Mouse (Mus musculus): ENCODE measurements around the gene Thada. TPM values are rescaled to one million over a fixed set of nuclear protein-coding genes. Genes with fewer than 3 reads are reported as not detected.

Gene Thada
- polyA plus RNA-seq, 1 experiment from 2014 or later, result 8.1 TPM

DNA sequence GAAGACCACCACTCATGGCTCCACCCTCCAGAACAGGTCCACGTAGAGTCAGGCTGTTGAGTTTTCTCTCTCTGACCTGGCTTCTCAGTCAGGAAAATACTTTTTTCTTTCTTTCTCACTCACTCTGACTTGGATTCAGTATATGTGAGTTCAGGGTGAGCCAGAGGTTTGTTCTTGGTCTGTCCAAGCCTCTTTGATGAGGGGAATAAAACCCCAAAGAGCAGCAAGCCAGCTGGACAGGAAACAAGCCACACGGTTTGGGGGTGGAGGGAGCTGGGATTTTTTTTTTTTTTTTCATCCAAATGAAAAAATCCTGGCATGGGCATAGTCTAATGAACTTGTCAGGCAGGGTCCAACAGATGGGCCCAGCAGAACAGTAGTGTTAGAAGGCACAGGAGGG lies 210.2 kb downstream of the Thada start:
- Histone ChIP-seq H3K9me3 (ENCODE audit: control insufficient read depth, low read length) (no peaks in the 10 kb centered on the region), H3K4me3 (ENCODE audit: control insufficient read depth in 1 of 2, insufficient read depth in 1 of 2, low read depth in 1 of 2, low read length in 2 of 2) (no peak overlapping the region), H3K4me2 (ENCODE audit: low read length) (no peak overlapping the region), H3K9ac (ENCODE audit: low read length) (no peak overlapping the region), H3K36me3 (ENCODE audit: control insufficient read depth, insufficient read depth, low read length) (peaks cover 12% of the 10 kb centered on the region), H3K27ac (replicated peaks in 1 of 2; ENCODE audit: control insufficient read depth in 1 of 2, insufficient read depth in 1 of 2, low read depth in 2 of 2, low read length in 2 of 2) (no peak overlapping the region), H3K27me3 (ENCODE audit: control insufficient read depth, insufficient read depth, low read length) (no peaks in the 10 kb centered on the region), H3K4me1 (ENCODE audit: control insufficient read depth in 2 of 2, insufficient read depth in 2 of 2, low read length in 2 of 2) (peaks cover 4 to 6% of the 10 kb centered on the region in 2 experiments; a peak in 1 of 4 replicates)
- no peak for ATAC-seq (ENCODE audit: insufficient number of reproducible peaks, insufficient read depth, low FRiP score, low read depth)
- 72% methylated on average over 2 of the region's 2 CpGs for WGBS

- no peak overlapping the region for H3K4me3 ChIP-seq (ENCODE audit: control insufficient read depth in 1 of 2, insufficient read depth in 1 of 2, low read depth in 1 of 2, low read length in 2 of 2)
- WGBS, result 85% methylated on average over 3 of the region's 3 CpGs
Measured at GRCm38 (mm10) chr17:84251426-84251825, 214.6 kb downstream of the Thada start.

DNA sequence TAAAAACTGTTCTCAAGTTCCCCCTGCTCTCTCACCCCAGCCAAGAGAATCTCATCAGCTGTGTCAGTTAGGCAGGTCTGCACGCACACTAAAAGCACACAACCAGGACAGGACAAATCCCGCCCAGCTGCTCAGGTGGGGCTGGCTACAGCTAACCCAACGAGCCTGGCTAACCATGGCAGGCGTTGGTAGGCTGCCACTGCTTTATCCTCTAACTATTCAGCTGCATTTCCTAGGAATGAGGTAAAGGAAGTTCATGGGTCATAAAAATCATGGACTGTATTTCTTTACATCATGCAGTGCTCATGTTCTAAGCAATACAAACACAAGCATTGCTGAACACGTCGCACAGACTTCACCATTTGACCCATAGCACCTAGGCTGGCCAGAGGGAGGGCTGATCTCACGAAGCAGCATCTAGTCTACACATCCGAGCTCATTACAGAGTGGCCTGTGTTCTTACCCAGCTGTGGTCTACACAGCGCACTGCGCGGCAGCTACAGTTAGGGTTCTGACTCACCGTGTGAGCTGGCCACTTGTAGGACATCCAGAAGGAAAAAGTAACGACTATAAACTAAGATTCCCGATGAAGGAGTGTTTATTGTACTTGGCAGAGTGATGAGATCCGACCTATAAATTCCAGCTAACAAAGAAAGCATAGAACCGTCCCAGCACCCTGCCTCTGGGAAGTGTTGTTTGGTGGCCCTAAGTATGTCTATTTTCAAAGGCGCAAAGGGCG lies 221.7 kb downstream of the Thada start:
- no peaks in the 10 kb centered on the region for H3K36me3 ChIP-seq (ENCODE audit: control insufficient read depth, insufficient read depth, low read length)
- H3K4me2 ChIP-seq (ENCODE audit: low read length), result no peak overlapping the region
- no peak overlapping the region for H3K27ac ChIP-seq (replicated peaks in 1 of 2; ENCODE audit: control insufficient read depth in 1 of 2, insufficient read depth in 1 of 2, low read depth in 2 of 2, low read length in 2 of 2)
- 85% methylated on average over 18 of the region's 18 CpGs for WGBS
- no peak for ATAC-seq (ENCODE audit: insufficient number of reproducible peaks, insufficient read depth, low FRiP score, low read depth)
- H3K9me3 ChIP-seq (ENCODE audit: control insufficient read depth, low read length), result no peaks in the 10 kb centered on the region
- H3K4me3 ChIP-seq (ENCODE audit: control insufficient read depth in 1 of 2, insufficient read depth in 1 of 2, low read depth in 1 of 2, low read length in 2 of 2), result no peak overlapping the region
- H3K4me1 ChIP-seq (ENCODE audit: control insufficient read depth in 2 of 2, insufficient read depth in 2 of 2, low read length in 2 of 2), result 0 out of 4 replicates have a peak, but pooled peaks cover 0 to 2% of the 10 kb centered on the region in 2 experiments
- H3K27me3 ChIP-seq (ENCODE audit: control insufficient read depth, insufficient read depth, low read length), result no peaks in the 10 kb centered on the region
- no peak overlapping the region for H3K9ac ChIP-seq (ENCODE audit: low read length)

More at GRCm38 (mm10) chr17:84251426-84251825, 214.6 kb downstream of the Thada start:
- ATAC-seq (ENCODE audit: insufficient number of reproducible peaks, insufficient read depth, low FRiP score, low read depth), result no peak
- Histone ChIP-seq H3K27ac (replicated peaks in 1 of 2; ENCODE audit: control insufficient read depth in 1 of 2, insufficient read depth in 1 of 2, low read depth in 2 of 2, low read length in 2 of 2) (no peak overlapping the region), H3K36me3 (ENCODE audit: control insufficient read depth, insufficient read depth, low read length) (peaks cover 12% of the 10 kb centered on the region), H3K27me3 (ENCODE audit: control insufficient read depth, insufficient read depth, low read length) (no peaks in the 10 kb centered on the region), H3K4me2 (ENCODE audit: low read length) (no peak overlapping the region), H3K9ac (ENCODE audit: low read length) (no peak overlapping the region), H3K4me1 (ENCODE audit: control insufficient read depth in 2 of 2, insufficient read depth in 2 of 2, low read length in 2 of 2) (peaks cover 2 to 3% of the 10 kb centered on the region in 2 experiments; a peak in 1 of 4 replicates), H3K9me3 (ENCODE audit: control insufficient read depth, low read length) (no peaks in the 10 kb centered on the region)

DNA sequence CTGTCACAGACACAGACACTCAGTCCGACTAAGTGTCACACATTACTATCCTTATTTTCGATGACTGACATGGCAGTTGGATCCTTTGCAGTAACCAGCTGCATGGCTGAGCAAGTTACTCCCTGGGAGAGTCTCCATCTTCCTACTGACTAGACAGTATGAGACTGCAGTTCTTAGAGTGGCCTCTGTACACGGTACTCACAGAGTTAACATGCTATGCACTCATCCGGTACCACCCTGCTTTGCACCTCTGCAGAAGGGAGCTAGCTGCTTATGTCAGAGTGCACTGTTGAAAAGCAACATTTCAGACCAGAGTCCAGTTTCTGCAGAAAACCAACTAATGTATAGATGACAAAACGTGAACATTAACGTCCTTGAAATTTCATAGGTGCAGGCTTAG lies 222.2 kb downstream of the Thada start:
- Histone ChIP-seq H3K9ac (ENCODE audit: low read length) (no peak overlapping the region), H3K4me1 (ENCODE audit: control insufficient read depth in 2 of 2, insufficient read depth in 2 of 2, low read length in 2 of 2) (0 out of 4 replicates have a peak, but pooled peaks cover 0 to 2% of the 10 kb centered on the region in 2 experiments), H3K27me3 (ENCODE audit: control insufficient read depth, insufficient read depth, low read length) (no peaks in the 10 kb centered on the region), H3K4me3 (ENCODE audit: control insufficient read depth in 1 of 2, insufficient read depth in 1 of 2, low read depth in 1 of 2, low read length in 2 of 2) (no peak overlapping the region), H3K9me3 (ENCODE audit: control insufficient read depth, low read length) (no peaks in the 10 kb centered on the region), H3K4me2 (ENCODE audit: low read length) (no peak overlapping the region), H3K27ac (replicated peaks in 1 of 2; ENCODE audit: control insufficient read depth in 1 of 2, insufficient read depth in 1 of 2, low read depth in 2 of 2, low read length in 2 of 2) (no peak overlapping the region), H3K36me3 (ENCODE audit: control insufficient read depth, insufficient read depth, low read length) (no peaks in the 10 kb centered on the region)
- 70% methylated on average over 6 of the region's 6 CpGs for WGBS
- no peak for ATAC-seq (ENCODE audit: insufficient number of reproducible peaks, insufficient read depth, low FRiP score, low read depth)

DNA sequence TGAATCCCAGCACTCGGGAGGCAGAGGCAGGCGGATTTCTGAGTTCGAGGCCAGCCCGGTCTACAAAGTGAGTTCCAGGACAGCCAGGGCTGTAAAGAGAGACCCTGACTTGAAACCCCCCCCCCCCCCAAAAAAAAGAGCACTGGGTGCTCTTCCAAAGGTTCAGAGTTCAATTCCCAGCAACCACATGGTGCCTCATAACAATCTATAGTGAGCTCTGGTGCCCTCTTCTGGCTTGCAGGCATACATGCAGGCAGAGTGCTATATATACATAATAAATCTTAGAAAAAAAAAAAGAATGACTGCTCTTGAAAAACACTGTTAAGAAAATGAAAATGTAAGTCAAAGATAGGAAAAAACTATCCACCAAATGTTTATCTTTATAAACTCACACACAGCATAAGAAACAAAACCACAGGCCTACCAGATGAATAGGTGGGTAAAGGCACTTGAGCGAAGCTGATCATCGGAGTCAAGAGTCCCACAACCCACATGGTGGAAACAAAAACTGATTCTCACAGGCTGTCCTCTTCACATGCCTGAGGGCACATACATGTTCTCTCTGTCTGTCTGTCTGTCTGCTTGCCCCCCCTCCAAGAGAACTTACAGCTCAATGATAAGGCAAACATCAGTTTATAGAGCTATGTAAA lies 224.6 kb downstream of the Thada start:
- WGBS, result 87% methylated on average over 6 of the region's 6 CpGs
- H3K4me1 ChIP-seq (ENCODE audit: control insufficient read depth in 2 of 2, insufficient read depth in 2 of 2, low read length in 2 of 2), result peaks cover 7 to 15% of the 10 kb centered on the region in 2 experiments
- no peak overlapping the region for H3K4me3 ChIP-seq (ENCODE audit: control insufficient read depth in 1 of 2, insufficient read depth in 1 of 2, low read depth in 1 of 2, low read length in 2 of 2)
- no peaks in the 10 kb centered on the region for H3K27me3 ChIP-seq (ENCODE audit: control insufficient read depth, insufficient read depth, low read length)
- H3K27ac ChIP-seq (replicated peaks in 1 of 2; ENCODE audit: control insufficient read depth in 1 of 2, insufficient read depth in 1 of 2, low read depth in 2 of 2, low read length in 2 of 2), result no peak overlapping the region
- no peaks in the 10 kb centered on the region for H3K9me3 ChIP-seq (ENCODE audit: control insufficient read depth, low read length)
- ATAC-seq (ENCODE audit: insufficient number of reproducible peaks, insufficient read depth, low FRiP score, low read depth), result no peak
- no peak overlapping the region for H3K9ac ChIP-seq (ENCODE audit: low read length)
- H3K36me3 ChIP-seq (ENCODE audit: control insufficient read depth, insufficient read depth, low read length), result no peaks in the 10 kb centered on the region
- H3K4me2 ChIP-seq (ENCODE audit: low read length), result no peak overlapping the region

DNA sequence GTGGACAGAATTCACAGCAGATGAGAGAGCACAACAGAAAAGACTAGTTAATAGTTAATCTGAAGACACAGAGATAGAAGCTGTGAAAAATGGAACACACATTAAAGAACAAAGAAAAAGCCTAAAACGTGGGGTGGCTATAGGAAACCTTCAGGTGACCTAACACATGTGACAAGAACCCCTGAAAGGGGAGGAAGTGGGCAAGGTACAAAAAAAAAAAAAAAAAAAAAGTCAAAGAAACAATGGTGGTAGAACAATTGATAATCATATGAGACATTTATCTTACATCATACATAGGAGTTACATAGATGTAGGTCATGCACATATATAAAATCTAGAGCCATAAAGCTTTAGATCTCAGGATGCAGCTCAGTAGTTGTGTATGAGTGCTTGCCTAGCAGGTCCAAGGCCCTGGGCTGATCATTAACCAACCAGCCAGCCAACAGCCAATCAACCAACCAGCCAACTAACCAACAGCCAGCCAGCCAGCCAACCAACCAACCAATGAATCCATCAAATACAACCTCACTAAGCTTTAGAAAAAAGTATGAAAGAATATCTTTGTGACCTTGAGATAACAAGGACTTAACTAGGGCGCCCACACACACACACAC lies 226.2 kb downstream of the Thada start:
- ATAC-seq (ENCODE audit: insufficient number of reproducible peaks, insufficient read depth, low FRiP score, low read depth), result no peak
- no peak overlapping the region for H3K4me3 ChIP-seq (ENCODE audit: control insufficient read depth in 1 of 2, insufficient read depth in 1 of 2, low read depth in 1 of 2, low read length in 2 of 2)
- no peak overlapping the region for H3K9ac ChIP-seq (ENCODE audit: low read length)
- H3K4me2 ChIP-seq (ENCODE audit: low read length), result no peak overlapping the region
- no peak overlapping the region for H3K27ac ChIP-seq (replicated peaks in 1 of 2; ENCODE audit: control insufficient read depth in 1 of 2, insufficient read depth in 1 of 2, low read depth in 2 of 2, low read length in 2 of 2)
- WGBS, result 80% methylated on average over 2 of the region's 2 CpGs
- no peaks in the 10 kb centered on the region for H3K27me3 ChIP-seq (ENCODE audit: control insufficient read depth, insufficient read depth, low read length)
- peaks cover 7 to 15% of the 10 kb centered on the region in 2 experiments for H3K4me1 ChIP-seq (ENCODE audit: control insufficient read depth in 2 of 2, insufficient read depth in 2 of 2, low read length in 2 of 2)
- H3K36me3 ChIP-seq (ENCODE audit: control insufficient read depth, insufficient read depth, low read length), result no peaks in the 10 kb centered on the region
- no peaks in the 10 kb centered on the region for H3K9me3 ChIP-seq (ENCODE audit: control insufficient read depth, low read length)

DNA sequence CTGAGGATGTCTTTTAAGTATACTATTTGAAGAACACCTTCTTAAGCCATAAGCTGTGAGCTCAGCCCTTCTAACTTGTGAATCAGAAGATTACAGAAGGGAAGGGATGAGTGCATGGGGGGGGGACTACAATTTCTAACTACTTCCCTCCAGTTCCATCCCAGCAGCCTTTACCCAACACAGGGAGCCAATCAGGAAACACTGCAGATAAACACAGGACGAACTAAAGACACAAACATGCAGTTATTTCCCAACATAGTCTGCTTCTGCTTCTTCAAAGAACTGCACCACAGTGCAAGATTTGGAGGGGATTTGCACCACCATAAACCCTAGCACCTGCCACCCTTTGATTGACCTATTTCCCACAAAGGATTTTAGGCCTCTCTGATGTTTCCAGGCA lies 227.8 kb downstream of the Thada start:
- Histone ChIP-seq H3K27ac (replicated peaks in 1 of 2; ENCODE audit: control insufficient read depth in 1 of 2, insufficient read depth in 1 of 2, low read depth in 2 of 2, low read length in 2 of 2) (no peak overlapping the region), H3K27me3 (ENCODE audit: control insufficient read depth, insufficient read depth, low read length) (no peaks in the 10 kb centered on the region), H3K4me1 (ENCODE audit: control insufficient read depth in 2 of 2, insufficient read depth in 2 of 2, low read length in 2 of 2) (peaks cover 6 to 15% of the 10 kb centered on the region in 2 experiments), H3K4me3 (ENCODE audit: control insufficient read depth in 1 of 2, insufficient read depth in 1 of 2, low read depth in 1 of 2, low read length in 2 of 2) (no peak overlapping the region), H3K9me3 (ENCODE audit: control insufficient read depth, low read length) (no peaks in the 10 kb centered on the region), H3K9ac (ENCODE audit: low read length) (no peak overlapping the region), H3K36me3 (ENCODE audit: control insufficient read depth, insufficient read depth, low read length) (no peaks in the 10 kb centered on the region), H3K4me2 (ENCODE audit: low read length) (no peak overlapping the region)
- WGBS, result 59% methylated on average over 1 of the region's 1 CpGs
- no peak for ATAC-seq (ENCODE audit: insufficient number of reproducible peaks, insufficient read depth, low FRiP score, low read depth)

Data from heart, embryonic 14.5 days (tissue).